Mouse (Mus musculus): ENCODE results near the gene Mocs3. TPM values are rescaled to one million over a fixed set of nuclear protein-coding genes. Genes with fewer than 3 reads are reported as not detected.

Gene Mocs3
- total RNA-seq, 2 experiments from 2014 or later = 3.5 to 3.8 TPM

GRCm38 (mm10) chr2:168281582-168281981 is 51.2 kb downstream of the Mocs3 start, which contains the start of gene Kcng1:
Kcng1 (minus strand) TSS chr2:168281736.
- intact Hi-C loops (cut with DNase I) = no loop called here

More at GRCm38 (mm10) chr2:168281582-168281981, 51.2 kb downstream of the Mocs3 start, which contains the start of gene Kcng1:
- no peak for DNase-seq

Other genes starting within 250 kb of the Mocs3 start
- gene Ripor3, start 220.0 kb upstream of the Mocs3 start, total RNA-seq (2021) = under 1 TPM; 0.39 to 0.64 TPM
- gene Pard6b, start 149.6 kb upstream of the Mocs3 start, total RNA-seq (2021) = under 1 TPM; 0.69 to 0.91 TPM
- gene Adnp, start 23.5 kb upstream of the Mocs3 start, total RNA-seq (2021) = 10 to 100 TPM; 15.1 to 18.0 TPM
- 10 to 100 TPM in 1 of 2 experiments, 1 to 10 TPM in 1; 8.2 to 10.9 TPM for gene Gm20716, start 258 bp upstream of the Mocs3 start, total RNA-seq (2021)
- gene Dpm1, start within 50 bp of the Mocs3 start, total RNA-seq (2021) = 10 to 100 TPM; 59.0 to 77.3 TPM
- gene Kcng1, start 51.1 kb downstream of the Mocs3 start, total RNA-seq (2021) = under 1 TPM in 1 of 2 experiments, not detected in 1; 0.10 TPM